Mouse (Mus musculus): ENCODE data around the gene Pomt2. TPM values are rescaled to one million over a fixed set of nuclear protein-coding genes. Genes with fewer than 3 reads are reported as not detected.
"Not testable (repeated sequence)": the region's sequence is repeated elsewhere in the genome, so short reads cannot be mapped to it uniquely, and the experiment has no call there.

The Pomt2 gene
- polyA plus RNA-seq, 1 experiment = 69.6 TPM

GRCm38 (mm10) chr12:87160310-87160709 is 12.5 kb upstream of the Pomt2 start:
- Histone ChIP-seq H3K4me1 (ENCODE audit: control insufficient read depth, insufficient read depth, low read length) (peaks cover 9% of the 10 kb centered on the region), H3K4me3 (ENCODE audit: control insufficient read depth, low read depth, low read length) (no peak overlapping the region), H3K36me3 (ENCODE audit: control insufficient read depth, insufficient read depth, low read length) (no peaks in the 10 kb centered on the region), H3K27me3 (ENCODE audit: control insufficient read depth, insufficient read depth, low read length) (no peaks in the 10 kb centered on the region), H3K27ac (ENCODE audit: control insufficient read depth, insufficient read depth, low read depth, low read length) (no peak overlapping the region)
- TF ChIP-seq CTCF (IDR thresholded peaks at IDR 0.05; ENCODE audit: control insufficient read depth, insufficient read depth, insufficient replicate concordance, low read depth, low read length) = no peak
- no peak for TF ChIP-seq POLR2A (IDR thresholded peaks at IDR 0.05; ENCODE audit: control insufficient read depth, low read depth, low read length)

- Histone ChIP-seq H3K36me3 (ENCODE audit: control insufficient read depth, insufficient read depth, low read length) (no peaks in the 10 kb centered on the region), H3K27ac (ENCODE audit: control insufficient read depth, insufficient read depth, low read depth, low read length) (no peak overlapping the region), H3K27me3 (ENCODE audit: control insufficient read depth, insufficient read depth, low read length) (no peaks in the 10 kb centered on the region), H3K4me3 (ENCODE audit: control insufficient read depth, low read depth, low read length) (no peak overlapping the region; the same call in 1 of the 2 replicates), H3K4me1 (ENCODE audit: control insufficient read depth, insufficient read depth, low read length) (peaks cover 9% of the 10 kb centered on the region)
- no peak for TF ChIP-seq POLR2A (IDR thresholded peaks at IDR 0.05; ENCODE audit: control insufficient read depth, low read depth, low read length)
- no peak for TF ChIP-seq CTCF (IDR thresholded peaks at IDR 0.05; ENCODE audit: control insufficient read depth, insufficient read depth, insufficient replicate concordance, low read depth, low read length)
Observed at GRCm38 (mm10) chr12:87158099-87158498, 10.3 kb upstream of the Pomt2 start.

- Histone ChIP-seq H3K27ac (ENCODE audit: control insufficient read depth, insufficient read depth, low read depth, low read length) (0 out of 2 replicates have a peak overlapping the region, but pooled peaks have one; percentile 3), H3K4me3 (ENCODE audit: control insufficient read depth, low read depth, low read length) (peak overlapping the region; percentile 20), H3K27me3 (ENCODE audit: control insufficient read depth, insufficient read depth, low read length) (no peaks in the 10 kb centered on the region), H3K4me1 (ENCODE audit: control insufficient read depth, insufficient read depth, low read length) (peaks cover 9% of the 10 kb centered on the region), H3K36me3 (ENCODE audit: control insufficient read depth, insufficient read depth, low read length) (no peaks in the 10 kb centered on the region)
- TF ChIP-seq CTCF (IDR thresholded peaks at IDR 0.05; ENCODE audit: control insufficient read depth, insufficient read depth, insufficient replicate concordance, low read depth, low read length) = no peak
- no peak for TF ChIP-seq POLR2A (IDR thresholded peaks at IDR 0.05; ENCODE audit: control insufficient read depth, low read depth, low read length)
Observed at GRCm38 (mm10) chr12:87157361-87157760, 9.6 kb upstream of the Pomt2 start.

DNA sequence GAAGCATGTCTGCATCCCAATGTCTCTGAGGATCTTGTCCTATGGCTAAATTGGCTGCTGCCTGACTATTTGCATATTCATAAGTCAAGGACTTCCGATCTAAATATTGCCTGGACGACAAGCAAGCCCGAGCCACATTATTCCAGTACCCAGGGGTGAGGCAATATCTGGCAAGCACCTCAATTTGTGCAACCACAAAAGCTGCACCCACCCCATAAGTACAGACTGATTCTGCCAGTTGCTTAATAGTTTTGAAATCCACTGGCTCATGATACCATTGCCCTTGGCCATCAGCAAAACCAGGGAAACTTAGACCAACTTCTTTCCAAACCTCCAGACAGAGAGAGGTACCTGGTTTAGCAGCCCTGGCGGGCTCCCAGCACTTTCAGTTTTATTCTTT is 6.7 kb upstream of the Pomt2 start:
- not testable (repeated sequence) for H3K36me3 ChIP-seq (ENCODE audit: control insufficient read depth, insufficient read depth, low read length); H3K4me1 ChIP-seq (ENCODE audit: control insufficient read depth, insufficient read depth, low read length); H3K27ac ChIP-seq (ENCODE audit: control insufficient read depth, insufficient read depth, low read depth, low read length); H3K4me3 ChIP-seq (ENCODE audit: control insufficient read depth, low read depth, low read length); H3K27me3 ChIP-seq (ENCODE audit: control insufficient read depth, insufficient read depth, low read length)

- Histone ChIP-seq H3K27ac (ENCODE audit: control insufficient read depth, insufficient read depth, low read depth, low read length) (no peak overlapping the region), H3K27me3 (ENCODE audit: control insufficient read depth, insufficient read depth, low read length) (no peaks in the 10 kb centered on the region), H3K4me3 (ENCODE audit: control insufficient read depth, low read depth, low read length) (no peak overlapping the region), H3K36me3 (ENCODE audit: control insufficient read depth, insufficient read depth, low read length) (no peaks in the 10 kb centered on the region), H3K4me1 (ENCODE audit: control insufficient read depth, insufficient read depth, low read length) (peaks cover 3% of the 10 kb centered on the region)
- TF ChIP-seq CTCF (IDR thresholded peaks at IDR 0.05; ENCODE audit: control insufficient read depth, insufficient read depth, insufficient replicate concordance, low read depth, low read length) = no peak
Observed at GRCm38 (mm10) chr12:87149471-87149870, 1.7 kb upstream of the Pomt2 start.

DNA sequence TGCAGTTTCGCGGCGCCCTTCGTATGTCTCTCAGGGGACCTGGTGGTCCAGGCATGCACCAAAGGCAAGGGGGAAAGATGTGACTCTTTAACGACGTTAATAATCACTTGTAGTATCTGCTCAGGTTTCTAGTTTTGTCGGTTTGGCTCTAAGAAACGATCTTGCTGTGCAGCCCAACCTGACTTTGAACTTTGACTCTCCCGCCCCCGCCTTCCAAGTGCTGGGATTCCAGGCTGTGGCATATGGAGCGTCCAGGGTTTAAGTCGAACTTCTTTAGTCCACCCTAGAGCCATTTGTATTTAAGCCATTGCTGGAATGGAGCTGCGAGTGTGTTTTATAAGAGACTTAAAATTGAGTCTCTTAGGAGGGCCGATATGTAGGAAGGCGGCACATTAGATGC is 368 bp upstream of the Pomt2 start:
- Histone ChIP-seq H3K4me1 (ENCODE audit: control insufficient read depth, insufficient read depth, low read length) (peaks cover 3% of the 10 kb centered on the region), H3K36me3 (ENCODE audit: control insufficient read depth, insufficient read depth, low read length) (no peaks in the 10 kb centered on the region), H3K4me3 (ENCODE audit: control insufficient read depth, low read depth, low read length) (peak overlapping the region; percentile 97), H3K27me3 (ENCODE audit: control insufficient read depth, insufficient read depth, low read length) (no peaks in the 10 kb centered on the region), H3K27ac (ENCODE audit: control insufficient read depth, insufficient read depth, low read depth, low read length) (peak overlapping the region; percentile 99)
- no peak for TF ChIP-seq CTCF (IDR thresholded peaks at IDR 0.05; ENCODE audit: control insufficient read depth, insufficient read depth, insufficient replicate concordance, low read depth, low read length)

DNA sequence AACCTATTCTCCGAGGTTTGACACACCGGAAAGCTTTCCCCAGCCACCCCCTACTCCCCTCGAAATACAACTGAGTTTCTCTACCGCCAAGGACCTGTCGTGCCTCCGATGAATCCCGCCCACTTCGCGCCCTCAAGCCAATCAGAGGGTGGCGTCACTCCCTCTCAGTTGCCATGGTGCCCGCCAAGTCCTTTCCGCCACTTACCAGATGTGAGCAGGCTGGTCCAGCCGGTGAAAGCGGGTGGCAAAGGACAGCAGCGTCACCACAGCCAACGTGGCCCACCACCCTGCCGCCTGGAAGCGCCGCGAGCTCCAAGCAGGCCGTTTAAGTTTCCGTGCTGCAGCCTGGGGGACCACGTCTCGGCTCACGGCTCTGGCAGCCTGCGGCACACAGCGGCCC is 802 bp downstream of the Pomt2 start, which contains the start of gene Gstz1:
Gene Gstz1 (plus strand): TSS at position 200 of the 400 bp plus-strand sequence.
- Histone ChIP-seq H3K4me3 (ENCODE audit: control insufficient read depth, low read depth, low read length) (peak within 1 kb of the TSS; percentile 97), H3K27ac (ENCODE audit: control insufficient read depth, insufficient read depth, low read depth, low read length) (peak within 1 kb of the TSS; percentile 99)
- TF ChIP-seq POLR2A (IDR thresholded peaks at IDR 0.05; ENCODE audit: control insufficient read depth, low read depth, low read length) (peak; percentile 95; the same call in 1 of the 2 replicates), CTCF (IDR thresholded peaks at IDR 0.05; ENCODE audit: control insufficient read depth, insufficient read depth, insufficient replicate concordance, low read depth, low read length) (no peak)

GRCm38 (mm10) chr12:87142156-87142555 is 5.6 kb downstream of the Pomt2 start:
- Histone ChIP-seq H3K4me3 (ENCODE audit: control insufficient read depth, low read depth, low read length) (no peak overlapping the region), H3K36me3 (ENCODE audit: control insufficient read depth, insufficient read depth, low read length) (no peaks in the 10 kb centered on the region; the same call in 1 of the 2 replicates), H3K4me1 (ENCODE audit: control insufficient read depth, insufficient read depth, low read length) (no peaks in the 10 kb centered on the region; the same call in 1 of the 2 replicates), H3K27ac (ENCODE audit: control insufficient read depth, insufficient read depth, low read depth, low read length) (no peak overlapping the region), H3K27me3 (ENCODE audit: control insufficient read depth, insufficient read depth, low read length) (no peaks in the 10 kb centered on the region)
- TF ChIP-seq CTCF (IDR thresholded peaks at IDR 0.05; ENCODE audit: control insufficient read depth, insufficient read depth, insufficient replicate concordance, low read depth, low read length) (no peak), POLR2A (IDR thresholded peaks at IDR 0.05; ENCODE audit: control insufficient read depth, low read depth, low read length) (no peak)

More for the DNA sequence above, 802 bp downstream of the Pomt2 start, which contains the start of gene Gstz1:
- Histone ChIP-seq H3K36me3 (ENCODE audit: control insufficient read depth, insufficient read depth, low read length) (no peaks in the 10 kb centered on the region), H3K27me3 (ENCODE audit: control insufficient read depth, insufficient read depth, low read length) (no peaks in the 10 kb centered on the region), H3K4me1 (ENCODE audit: control insufficient read depth, insufficient read depth, low read length) (peaks cover 3% of the 10 kb centered on the region)

Measured in testis, adult 2 months (tissue).